ENCODE assay signal across 9 mouse cellular contexts in genomic region chr10:128563544-128563943, GRCm38 (mm10). TPM values are rescaled to one million over a fixed set of nuclear protein-coding genes. Genes with fewer than 3 reads are reported as not detected.
DNase-seq lines count a peak whose midpoint lies in the region; ATAC-seq and TF ChIP-seq lines count a peak whose summit lies in the region.
"Had no signal": no experiment of that assay in that cellular context is flagged by ENCODE, and none has a peak within 500 bp of the region (broad histone marks: within the 10 kb centered on the region; RNA-seq: fewer than 3 reads in every experiment).

No protein-coding gene starts in this region.

- no peak for TF ChIP-seq POLR2A in MEL (IDR thresholded peaks at IDR 0.05; ENCODE audit: control insufficient read depth in 1 of 2, insufficient read depth in 1 of 2, low read depth in 1 of 2, low read length in 2 of 2, poor library complexity in 1 of 2)

- intact Hi-C loops in gastrocnemius, postnatal 36 days (cut with DNase I) = loop anchor here (5.0 kb wide), 1 partner anchor 109 kb away; the partner anchor contains the start of gene Suox

- H3K79me2 ChIP-seq in MEL (ENCODE audit: control insufficient read depth, insufficient read depth, low read length, poor library complexity) = peaks cover 42% of the 10 kb centered on the region

- WGBS in kidney, embryonic 14.5 days = 86% methylated on average over 6 of the region's 6 CpGs
- 84% methylated on average over 6 of the region's 6 CpGs for WGBS in embryonic facial prominence, embryonic 14.5 days
- WGBS in midbrain, embryonic 13.5 days = 96% methylated on average over 6 of the region's 6 CpGs

- no peak for DNase-seq in kidney, postnatal 4 days
- no peak for DNase-seq in MEL (ENCODE audit: low read depth, low spot score)
- DNase-seq in embryonic facial prominence, embryonic 14.5 days (ENCODE audit: low spot score) = no peak
- no peak for DNase-seq in left cerebral cortex, adult 8-10 months (ENCODE audit: low spot score in 2 of 2)
- DNase-seq in gastrocnemius, postnatal 36 days = no peak
- DNase-seq: gastrocnemius, postnatal 25 days; kidney, postnatal 25 days had no signal

- no peak overlapping the region; the same call in 1 of the 2 replicates for H3K4me3 ChIP-seq in kidney, embryonic 14.5 days (ENCODE audit: low read length)
- H3K4me3 ChIP-seq in MEL (ENCODE audit: control insufficient read depth in 1 of 2, insufficient read depth in 1 of 2, low read depth in 2 of 2, low read length in 2 of 2) = peak overlapping the region; percentile 63 to 72
- peak overlapping the region; percentile 99; the same call in 1 of the 2 replicates for H3K4me3 ChIP-seq in embryonic facial prominence, embryonic 14.5 days (ENCODE audit: low read depth, low read length)
- H3K4me3 ChIP-seq in midbrain, embryonic 13.5 days (replicated peaks) = no peak overlapping the region

- H3K9me3 ChIP-seq in kidney, embryonic 14.5 days (ENCODE audit: control insufficient read depth, low read length) = no peaks in the 10 kb centered on the region
- no peaks in the 10 kb centered on the region for H3K9me3 ChIP-seq in MEL (replicated peaks; ENCODE audit: insufficient read depth, low read length)
- H3K9me3 ChIP-seq in embryonic facial prominence, embryonic 14.5 days (ENCODE audit: control insufficient read depth, low read length) = no peaks in the 10 kb centered on the region
- no peaks in the 10 kb centered on the region for H3K9me3 ChIP-seq in midbrain, embryonic 13.5 days

- no peak overlapping the region for H3K27ac ChIP-seq in kidney, embryonic 14.5 days (ENCODE audit: low read depth, low read length)
- H3K27ac ChIP-seq in MEL (ENCODE audit: control insufficient read depth, low read depth, low read length) = peak overlapping the region; percentile 32; the same call in 1 of the 2 replicates
- H3K27ac ChIP-seq in embryonic facial prominence, embryonic 14.5 days (replicated peaks; ENCODE audit: low read depth, low read length) = no peak overlapping the region
- no peak overlapping the region for H3K27ac ChIP-seq in midbrain, embryonic 13.5 days

- TF ChIP-seq RAD21 in MEL (IDR thresholded peaks at IDR 0.05; ENCODE audit: low read depth, low read length) = no peak

- H3K27me3 ChIP-seq in kidney, embryonic 14.5 days (ENCODE audit: control insufficient read depth, insufficient read depth, low read length) = no peaks in the 10 kb centered on the region
- no peaks in the 10 kb centered on the region for H3K27me3 ChIP-seq in MEL (ENCODE audit: control insufficient read depth in 1 of 2, insufficient read depth in 2 of 2, low read length in 2 of 2)
- H3K27me3 ChIP-seq in embryonic facial prominence, embryonic 14.5 days (replicated peaks; ENCODE audit: control insufficient read depth, insufficient read depth, low read length) = no peaks in the 10 kb centered on the region
- no peaks in the 10 kb centered on the region for H3K27me3 ChIP-seq in midbrain, embryonic 13.5 days

- no peak for ATAC-seq in kidney, embryonic 14.5 days (ENCODE audit: low FRiP score, low TSS enrichment)
- no peak for ATAC-seq in embryonic facial prominence, embryonic 14.5 days (ENCODE audit: low read depth)
- ATAC-seq in midbrain, embryonic 13.5 days = no peak

- H3K9ac ChIP-seq in kidney, embryonic 14.5 days (ENCODE audit: low read depth, low read length) = no peak overlapping the region; the same call in 1 of the 2 replicates
- peak overlapping the region; percentile 94 for H3K9ac ChIP-seq in MEL (ENCODE audit: control insufficient read depth, low read depth, low read length, poor library complexity, severe bottlenecking)
- no peak overlapping the region for H3K9ac ChIP-seq in embryonic facial prominence, embryonic 14.5 days (ENCODE audit: low read depth, low read length)
- H3K9ac ChIP-seq in midbrain, embryonic 13.5 days (replicated peaks) = peak overlapping the region; percentile 21; the same call in 1 of the 2 replicates

- 0 out of 2 replicates have a peak, but pooled peaks cover 11% of the 10 kb centered on the region for H3K4me1 ChIP-seq in kidney, embryonic 14.5 days (ENCODE audit: control insufficient read depth, insufficient read depth, low read length)
- H3K4me1 ChIP-seq in MEL (ENCODE audit: control insufficient read depth in 1 of 2, insufficient read depth in 2 of 2, low read length in 2 of 2) = peaks cover 0 to 11% of the 10 kb centered on the region in 2 experiments; a peak in 3 of 4 replicates
- peaks cover 8% of the 10 kb centered on the region for H3K4me1 ChIP-seq in embryonic facial prominence, embryonic 14.5 days (ENCODE audit: control insufficient read depth, insufficient read depth, low read length)
- peaks cover 26% of the 10 kb centered on the region for H3K4me1 ChIP-seq in midbrain, embryonic 13.5 days (replicated peaks)

- TF ChIP-seq EP300 in MEL (IDR thresholded peaks at IDR 0.05; ENCODE audit: low read depth in 1 of 2, low read length in 2 of 2) = no peak

- no peak for TF ChIP-seq CTCF in MEL (IDR thresholded peaks at IDR 0.05 in 2 of 3, conservative IDR thresholded peaks at IDR 0.05 in 1 of 3; ENCODE audit: control insufficient read depth in 1 of 3, insufficient read depth in 1 of 3, low read depth in 2 of 3, low read length in 3 of 3, poor library complexity in 1 of 3, severe bottlenecking in 1 of 3)

- peak overlapping the region; percentile 64; the same call in 1 of the 2 replicates for H3K4me2 ChIP-seq in kidney, embryonic 14.5 days (replicated peaks; ENCODE audit: low read depth, low read length)
- peak overlapping the region; percentile 78; the same call in 1 of the 2 replicates for H3K4me2 ChIP-seq in embryonic facial prominence, embryonic 14.5 days (ENCODE audit: low read depth, low read length)
- peak overlapping the region; percentile 97; the same call in 1 of the 2 replicates for H3K4me2 ChIP-seq in midbrain, embryonic 13.5 days (replicated peaks)

- H3K36me3 ChIP-seq in kidney, embryonic 14.5 days (ENCODE audit: control insufficient read depth, insufficient read depth, low read length) = peaks cover 49% of the 10 kb centered on the region
- peaks cover 24 to 33% of the 10 kb centered on the region in 2 experiments for H3K36me3 ChIP-seq in MEL (ENCODE audit: control insufficient read depth in 1 of 2, insufficient read depth in 2 of 2, low read length in 2 of 2)
- peaks cover 53% of the 10 kb centered on the region for H3K36me3 ChIP-seq in embryonic facial prominence, embryonic 14.5 days (ENCODE audit: control insufficient read depth, insufficient read depth, low read length)
- H3K36me3 ChIP-seq in midbrain, embryonic 13.5 days = peaks cover 48% of the 10 kb centered on the region

RNA-seq across cellular contexts. Expression of gene Pa2g4, which starts 2.2 kb away (rescaled TPM):
- 237 and 254 TPM in 2 replicates for polyA plus RNA-seq in kidney, embryonic 14.5 days (2014; fragmentation: Nextera tagmentation; extraction: Ambion mirVana)
- total RNA-seq in MEL (2012; rRNA removed) = 232 and 235 TPM in 2 replicates
- polyA plus RNA-seq in MEL (2012; ENCODE audit: insufficient read depth in 1 of 2, insufficient read length in 2 of 2, low read depth in 1 of 2, low replicate concordance in 2 of 2, missing spikeins in 1 of 2) = 100 to 1,000 TPM; 298 to 663 TPM
- polyA plus RNA-seq in embryonic facial prominence, embryonic 14.5 days (2014; fragmentation: Nextera tagmentation; extraction: Ambion mirVana) = 187 and 202 TPM in 2 replicates
- 139 TPM in 2 replicates for polyA plus RNA-seq in midbrain, embryonic 13.5 days (2015; fragmentation: Nextera tagmentation; extraction: Ambion mirVana)
- total RNA-seq in left cerebral cortex, adult 8-10 months (2022) = 10 to 100 TPM; 57.5 to 60.9 (median 59.4) TPM
- 10 to 100 TPM; 32.8 to 39.0 TPM for total RNA-seq in gastrocnemius, postnatal 36 days (2021)

RNA-seq across cellular contexts. Expression of gene Rpl41, which starts 14.4 kb away (rescaled TPM):
- 4,683 and 5,796 TPM in 2 replicates for polyA plus RNA-seq in kidney, embryonic 14.5 days (2014; fragmentation: Nextera tagmentation; extraction: Ambion mirVana)
- 6,649 and 6,931 TPM in 2 replicates for total RNA-seq in MEL (2012; rRNA removed)
- polyA plus RNA-seq in MEL (2012; ENCODE audit: insufficient read depth in 1 of 2, insufficient read length in 2 of 2, low read depth in 1 of 2, low replicate concordance in 2 of 2, missing spikeins in 1 of 2) = over 10,000 TPM in 1 of 2 experiments, 100 to 1,000 TPM in 1; 274 to 10,905 TPM
- 4,564 and 5,119 TPM in 2 replicates for polyA plus RNA-seq in embryonic facial prominence, embryonic 14.5 days (2014; fragmentation: Nextera tagmentation; extraction: Ambion mirVana)
- polyA plus RNA-seq in midbrain, embryonic 13.5 days (2015; fragmentation: Nextera tagmentation; extraction: Ambion mirVana) = 2,545 and 2,595 TPM in 2 replicates
- total RNA-seq in left cerebral cortex, adult 8-10 months (2022) = 1,000 to 10,000 TPM; 1,345 to 1,743 (median 1,563) TPM
- 100 to 1,000 TPM; 857 to 980 TPM for total RNA-seq in gastrocnemius, postnatal 36 days (2021)

RNA-seq across cellular contexts. Expression of gene Zc3h10, which starts 16.0 kb away (rescaled TPM):
- 11.3 and 13.5 TPM in 2 replicates for polyA plus RNA-seq in kidney, embryonic 14.5 days (2014; fragmentation: Nextera tagmentation; extraction: Ambion mirVana)
- total RNA-seq in MEL (2012; rRNA removed) = 14.2 and 14.6 TPM in 2 replicates
- polyA plus RNA-seq in MEL (2012; ENCODE audit: insufficient read depth in 1 of 2, insufficient read length in 2 of 2, low read depth in 1 of 2, low replicate concordance in 2 of 2, missing spikeins in 1 of 2) = 10 to 100 TPM in 1 of 2 experiments, not detected in 1; 17.3 TPM
- polyA plus RNA-seq in embryonic facial prominence, embryonic 14.5 days (2014; fragmentation: Nextera tagmentation; extraction: Ambion mirVana) = 11.4 and 12.5 TPM in 2 replicates
- polyA plus RNA-seq in midbrain, embryonic 13.5 days (2015; fragmentation: Nextera tagmentation; extraction: Ambion mirVana) = 23.3 and 24.2 TPM in 2 replicates
- total RNA-seq in left cerebral cortex, adult 8-10 months (2022) = 10 to 100 TPM; 11.7 to 16.1 (median 14.8) TPM
- 1 to 10 TPM; 3.7 to 5.3 TPM for total RNA-seq in gastrocnemius, postnatal 36 days (2021)

RNA-seq across cellular contexts. Expression of gene Erbb3, which starts 25.9 kb away (rescaled TPM):
- polyA plus RNA-seq in kidney, embryonic 14.5 days (2014; fragmentation: Nextera tagmentation; extraction: Ambion mirVana) = 5.1 and 11.8 TPM in 2 replicates
- 0.39 and 0.42 TPM in 2 replicates for total RNA-seq in MEL (2012; rRNA removed)
- polyA plus RNA-seq in MEL (2012; ENCODE audit: insufficient read depth in 1 of 2, insufficient read length in 2 of 2, low read depth in 1 of 2, low replicate concordance in 2 of 2, missing spikeins in 1 of 2) = under 1 TPM in 1 of 2 experiments, not detected in 1; 0.29 TPM
- polyA plus RNA-seq in embryonic facial prominence, embryonic 14.5 days (2014; fragmentation: Nextera tagmentation; extraction: Ambion mirVana) = 22.5 and 22.7 TPM in 2 replicates
- polyA plus RNA-seq in midbrain, embryonic 13.5 days (2015; fragmentation: Nextera tagmentation; extraction: Ambion mirVana) = 0.13 and 0.19 TPM in 2 replicates
- total RNA-seq in left cerebral cortex, adult 8-10 months (2022) = 1 to 10 TPM; 7.8 to 8.3 (median 8.2) TPM
- total RNA-seq in gastrocnemius, postnatal 36 days (2021) = 1 to 10 TPM; 2.1 to 4.6 TPM

RNA-seq across cellular contexts. Expression of gene Esyt1, which starts 37.9 kb away (rescaled TPM):
- 9.9 and 16.1 TPM in 2 replicates for polyA plus RNA-seq in kidney, embryonic 14.5 days (2014; fragmentation: Nextera tagmentation; extraction: Ambion mirVana)
- total RNA-seq in MEL (2012; rRNA removed) = 35.1 and 35.9 TPM in 2 replicates
- 10 to 100 TPM; 53.4 to 57.0 TPM for polyA plus RNA-seq in MEL (2012; ENCODE audit: insufficient read depth in 1 of 2, insufficient read length in 2 of 2, low read depth in 1 of 2, low replicate concordance in 2 of 2, missing spikeins in 1 of 2)
- 44.2 and 46.8 TPM in 2 replicates for polyA plus RNA-seq in embryonic facial prominence, embryonic 14.5 days (2014; fragmentation: Nextera tagmentation; extraction: Ambion mirVana)
- polyA plus RNA-seq in midbrain, embryonic 13.5 days (2015; fragmentation: Nextera tagmentation; extraction: Ambion mirVana) = 11.6 and 13.7 TPM in 2 replicates
- 10 to 100 TPM; 11.9 to 13.7 (median 12.8) TPM for total RNA-seq in left cerebral cortex, adult 8-10 months (2022)
- total RNA-seq in gastrocnemius, postnatal 36 days (2021) = 10 to 100 TPM; 12.8 to 13.0 TPM

Comparison
In these comparisons a context has a peak if more than half of its experiments do, and no peak if none do; other contexts are left out.
1. H3K4me3 ChIP-seq: peak in MEL (2 of 2) and embryonic facial prominence, embryonic 14.5 days (single experiment); none in kidney, embryonic 14.5 days (single experiment) and midbrain, embryonic 13.5 days (single experiment).
2. H3K9ac ChIP-seq: peak in MEL (single experiment) and midbrain, embryonic 13.5 days (single experiment); none in kidney, embryonic 14.5 days (single experiment) and embryonic facial prominence, embryonic 14.5 days (single experiment).
3. Peak in every context shown above with its lines, with median percentiles within 50 percentile points of each other: H3K4me2 ChIP-seq.